Mouse (Mus musculus): ENCODE results near the gene Clec4a4.
"Not testable (repeated sequence)": the region's sequence is repeated elsewhere in the genome, so short reads cannot be mapped to it uniquely, and the experiment has no call there.

Gene Clec4a4

GRCm38 (mm10) chr6:122989876-122990437, at the start of gene Clec4a4:
Clec4a4 (plus strand) TSS chr6:122990367.
- no peak for DNase-seq (ENCODE audit: low read depth)

- no peak for DNase-seq (ENCODE audit: low read depth)
Measured at GRCm38 (mm10) chr6:122946760-122947159, 43.4 kb upstream of the Clec4a4 start.

- no peak for DNase-seq (ENCODE audit: low read depth)
Measured at GRCm38 (mm10) chr6:122952401-122952800, 37.8 kb upstream of the Clec4a4 start, which contains the start of gene Clec4a3. Clec4a3 (plus strand) TSS chr6:122952515.

- no peak for DNase-seq (ENCODE audit: low read depth)
Measured at GRCm38 (mm10) chr6:122964562-122964961, 25.6 kb upstream of the Clec4a4 start.

- no peak for DNase-seq (ENCODE audit: low read depth)
Measured at GRCm38 (mm10) chr6:122969048-122969447, 21.1 kb upstream of the Clec4a4 start.

- DNase-seq (ENCODE audit: low read depth) = not testable (repeated sequence)
Measured at GRCm38 (mm10) chr6:123004696-123005095, 14.5 kb downstream of the Clec4a4 start.

- no peak for DNase-seq (ENCODE audit: low read depth)
Measured at GRCm38 (mm10) chr6:123005591-123005990, 15.4 kb downstream of the Clec4a4 start.

- no peak for DNase-seq (ENCODE audit: low read depth)
Measured at GRCm38 (mm10) chr6:123049742-123050372, 59.7 kb downstream of the Clec4a4 start, which contains the start of gene Clec4b1. Clec4b1 (plus strand) TSS chr6:123049962.
